Mouse (Mus musculus): Measurements from ENCODE around the gene Sorcs1. TPM values are rescaled to one million over a fixed set of nuclear protein-coding genes. Genes with fewer than 3 reads are reported as not detected.

Sorcs1 gene
- polyA plus RNA-seq, 1 experiment = not detected

GRCm38 (mm10) chr19:50458581-50458980 lies 219.9 kb downstream of the Sorcs1 start:
- Histone ChIP-seq H3ac (ENCODE audit: control insufficient read depth, insufficient read length) (no peak overlapping the region), H3K79me2 (ENCODE audit: control insufficient read depth, insufficient read depth) (no peaks in the 10 kb centered on the region), H3K36me3 (ENCODE audit: control insufficient read depth, insufficient read depth) (no peaks in the 10 kb centered on the region), H3K27me3 (ENCODE audit: control insufficient read depth, insufficient read depth, insufficient read length) (no peaks in the 10 kb centered on the region), H3K4me3 (no peak overlapping the region), H3K4me2 (ENCODE audit: low read depth) (no peak overlapping the region)
- TF ChIP-seq POLR2A (IDR thresholded peaks at IDR 0.05; ENCODE audit: insufficient read length, low read depth) = no peak
- TF ChIP-seq SRF (IDR thresholded peaks at IDR 0.05; ENCODE audit: control insufficient read depth, insufficient read length, low read depth) = no peak
- TF ChIP-seq CEBPB (IDR thresholded peaks at IDR 0.05; ENCODE audit: insufficient read depth, poor library complexity, severe bottlenecking) = no peak
- no peak for TF ChIP-seq USF1 (IDR thresholded peaks at IDR 0.05; ENCODE audit: low read depth)
- TF ChIP-seq TCF3 (IDR thresholded peaks at IDR 0.05; ENCODE audit: insufficient read length, low read depth) = no peak
- no peak for TF ChIP-seq MAX (IDR thresholded peaks at IDR 0.05; ENCODE audit: low read depth)
- no peak for TF ChIP-seq MYOG (IDR thresholded peaks at IDR 0.05; ENCODE audit: control insufficient read depth in 1 of 3, insufficient read depth in 1 of 3, insufficient read length in 2 of 3, low read depth in 2 of 3)
- no peak for TF ChIP-seq E2F4 (IDR thresholded peaks at IDR 0.05; ENCODE audit: insufficient read depth)
- no peak for TF ChIP-seq POLR2AphosphoS2 (IDR thresholded peaks at IDR 0.05; ENCODE audit: insufficient read length, low read depth)
- TF ChIP-seq TCF12 (IDR thresholded peaks at IDR 0.05; ENCODE audit: insufficient read depth, poor library complexity, severe bottlenecking) = no peak
- TF ChIP-seq MYOD1 (IDR thresholded peaks at IDR 0.05; ENCODE audit: control insufficient read depth in 1 of 3, insufficient read length in 2 of 3, low read depth in 2 of 3) = no peak
- no peak for TF ChIP-seq REST (IDR thresholded peaks at IDR 0.05; ENCODE audit: insufficient read depth, insufficient read length)

GRCm38 (mm10) chr19:50457275-50457892 lies 221.1 kb downstream of the Sorcs1 start:
- Histone ChIP-seq H3K4me3 (no peak overlapping the region), H3K4me2 (ENCODE audit: low read depth) (no peak overlapping the region), H3ac (ENCODE audit: control insufficient read depth, insufficient read length) (no peak overlapping the region), H3K27me3 (ENCODE audit: control insufficient read depth, insufficient read depth, insufficient read length) (no peaks in the 10 kb centered on the region), H3K36me3 (ENCODE audit: control insufficient read depth, insufficient read depth) (no peaks in the 10 kb centered on the region), H3K79me2 (ENCODE audit: control insufficient read depth, insufficient read depth) (no peaks in the 10 kb centered on the region)
- TF ChIP-seq E2F4 (IDR thresholded peaks at IDR 0.05; ENCODE audit: insufficient read depth) (no peak), REST (IDR thresholded peaks at IDR 0.05; ENCODE audit: insufficient read depth, insufficient read length) (no peak), POLR2A (IDR thresholded peaks at IDR 0.05; ENCODE audit: insufficient read length, low read depth) (no peak), MYOG (IDR thresholded peaks at IDR 0.05; ENCODE audit: control insufficient read depth in 1 of 3, insufficient read depth in 1 of 3, insufficient read length in 2 of 3, low read depth in 2 of 3) (no peak), TCF3 (IDR thresholded peaks at IDR 0.05; ENCODE audit: insufficient read length, low read depth) (no peak), MYOD1 (IDR thresholded peaks at IDR 0.05; ENCODE audit: control insufficient read depth in 1 of 3, insufficient read length in 2 of 3, low read depth in 2 of 3) (no peak), MAX (IDR thresholded peaks at IDR 0.05; ENCODE audit: low read depth) (no peak), USF1 (IDR thresholded peaks at IDR 0.05; ENCODE audit: low read depth) (no peak), TCF12 (IDR thresholded peaks at IDR 0.05; ENCODE audit: insufficient read depth, poor library complexity, severe bottlenecking) (no peak), CEBPB (IDR thresholded peaks at IDR 0.05; ENCODE audit: insufficient read depth, poor library complexity, severe bottlenecking) (no peak), SRF (IDR thresholded peaks at IDR 0.05; ENCODE audit: control insufficient read depth, insufficient read length, low read depth) (no peak), POLR2AphosphoS2 (IDR thresholded peaks at IDR 0.05; ENCODE audit: insufficient read length, low read depth) (no peak)

- H3K79me2 ChIP-seq (ENCODE audit: control insufficient read depth, insufficient read depth) = no peaks in the 10 kb centered on the region
- no peaks in the 10 kb centered on the region for H3K27me3 ChIP-seq (ENCODE audit: control insufficient read depth, insufficient read depth, insufficient read length)
- no peak overlapping the region for H3K4me3 ChIP-seq
- no peak overlapping the region for H3ac ChIP-seq (ENCODE audit: control insufficient read depth, insufficient read length)
- no peaks in the 10 kb centered on the region for H3K36me3 ChIP-seq (ENCODE audit: control insufficient read depth, insufficient read depth)
- TF ChIP-seq POLR2A (IDR thresholded peaks at IDR 0.05; ENCODE audit: insufficient read length, low read depth) (no peak), TCF12 (IDR thresholded peaks at IDR 0.05; ENCODE audit: insufficient read depth, poor library complexity, severe bottlenecking) (no peak), MAX (IDR thresholded peaks at IDR 0.05; ENCODE audit: low read depth) (no peak), MYOG (IDR thresholded peaks at IDR 0.05; ENCODE audit: control insufficient read depth in 1 of 3, insufficient read depth in 1 of 3, insufficient read length in 2 of 3, low read depth in 2 of 3) (no peak), CEBPB (IDR thresholded peaks at IDR 0.05; ENCODE audit: insufficient read depth, poor library complexity, severe bottlenecking) (no peak)
- no peak overlapping the region for H3K4me2 ChIP-seq (ENCODE audit: low read depth)
Measured at GRCm38 (mm10) chr19:50441099-50441498, 237.3 kb downstream of the Sorcs1 start.

GRCm38 (mm10) chr19:50440246-50440910 lies 238.1 kb downstream of the Sorcs1 start:
- Histone ChIP-seq H3K27me3 (ENCODE audit: control insufficient read depth, insufficient read depth, insufficient read length) (no peaks in the 10 kb centered on the region), H3K4me2 (ENCODE audit: low read depth) (no peak overlapping the region), H3K79me2 (ENCODE audit: control insufficient read depth, insufficient read depth) (no peaks in the 10 kb centered on the region), H3ac (ENCODE audit: control insufficient read depth, insufficient read length) (no peak overlapping the region), H3K36me3 (ENCODE audit: control insufficient read depth, insufficient read depth) (no peaks in the 10 kb centered on the region), H3K4me3 (no peak overlapping the region)
- TF ChIP-seq TCF3 (IDR thresholded peaks at IDR 0.05; ENCODE audit: insufficient read length, low read depth) (no peak), MAX (IDR thresholded peaks at IDR 0.05; ENCODE audit: low read depth) (no peak), TCF12 (IDR thresholded peaks at IDR 0.05; ENCODE audit: insufficient read depth, poor library complexity, severe bottlenecking) (no peak), CEBPB (IDR thresholded peaks at IDR 0.05; ENCODE audit: insufficient read depth, poor library complexity, severe bottlenecking) (no peak), USF1 (IDR thresholded peaks at IDR 0.05; ENCODE audit: low read depth) (no peak), POLR2AphosphoS2 (IDR thresholded peaks at IDR 0.05; ENCODE audit: insufficient read length, low read depth) (no peak), MYOG (IDR thresholded peaks at IDR 0.05; ENCODE audit: control insufficient read depth in 1 of 3, insufficient read depth in 1 of 3, insufficient read length in 2 of 3, low read depth in 2 of 3) (no peak), E2F4 (IDR thresholded peaks at IDR 0.05; ENCODE audit: insufficient read depth) (no peak), POLR2A (IDR thresholded peaks at IDR 0.05; ENCODE audit: insufficient read length, low read depth) (no peak), REST (IDR thresholded peaks at IDR 0.05; ENCODE audit: insufficient read depth, insufficient read length) (no peak)

All from myocyte (in vitro differentiated cells).